Mouse (Mus musculus) kidney, postnatal 36 days (tissue): Measurements from ENCODE around the gene Slc45a2.
"Not testable (repeated sequence)": the region's sequence is repeated elsewhere in the genome, so short reads cannot be mapped to it uniquely, and the experiment has no call there.

ENCODE experiments used
- DNase-seq, 2 experiments: peaks; one replicate each; pipeline ENCODE4 v3.0.0; 2021 to 2022; ENCODE audit warnings: mixed read lengths in 2 of 2

Gene Slc45a2

DNA sequence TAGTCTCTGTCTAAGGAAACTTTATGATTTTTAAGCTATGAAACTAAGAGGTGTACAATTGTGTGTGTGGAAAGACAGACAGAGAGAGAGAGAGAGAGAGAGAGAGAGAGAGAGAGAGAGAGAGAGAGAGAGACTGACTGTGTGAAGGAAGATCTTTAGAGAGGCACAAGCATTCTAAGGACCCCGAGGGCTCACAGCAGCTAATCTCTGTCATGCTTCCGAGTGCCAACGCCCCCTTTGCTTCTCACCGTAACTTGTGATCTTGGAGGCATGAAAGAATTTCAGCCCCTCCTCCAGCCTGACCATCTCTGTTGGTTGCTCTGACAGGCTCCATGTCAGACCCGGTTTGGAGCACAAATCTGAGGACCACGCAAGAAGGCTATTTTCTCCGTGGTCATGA, at the start of gene Slc45a2:
Gene Slc45a2 (plus strand): TSS at position 301 of the 400 bp plus-strand sequence.
- DNase-seq, result no peak

DNA sequence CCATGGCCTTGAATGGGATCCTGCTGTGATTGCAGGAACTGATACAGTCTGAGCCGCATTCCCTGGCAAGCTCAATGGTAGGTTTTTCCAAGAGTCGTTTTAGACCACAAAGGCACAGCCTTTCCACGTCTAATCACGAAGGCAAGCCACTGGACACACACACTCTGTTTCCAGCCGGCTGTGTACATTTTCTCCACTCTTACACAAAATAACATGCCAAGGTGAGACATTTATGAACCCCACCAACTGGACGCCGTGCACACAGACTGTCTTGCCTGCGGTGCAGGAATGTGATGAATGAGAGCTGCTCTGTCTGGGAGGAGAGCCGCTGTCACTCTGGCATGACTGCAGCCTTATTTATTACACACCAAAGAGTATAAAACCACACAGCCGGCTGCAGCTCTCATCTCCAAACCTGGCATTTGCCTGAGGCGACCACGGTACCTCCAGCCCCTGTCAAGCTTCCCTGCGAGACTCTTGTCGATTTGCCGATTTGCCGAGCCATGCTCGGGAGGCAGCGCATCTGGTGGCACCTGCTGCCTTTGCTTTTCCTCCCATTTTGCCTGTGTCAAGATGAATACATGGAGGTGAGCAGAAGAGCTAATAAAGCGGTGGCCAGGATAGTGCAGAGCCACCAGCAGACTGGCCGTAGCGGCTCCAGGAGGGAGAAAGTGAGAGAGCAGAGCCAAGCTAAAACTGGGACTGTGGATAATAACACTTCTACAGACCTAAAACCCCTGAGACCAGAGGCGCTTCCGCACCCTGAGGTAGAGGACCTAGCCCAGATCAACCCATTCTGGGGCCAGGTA, 48.4 kb upstream of the Slc45a2 start, which contains the start of gene C1qtnf3:
Gene C1qtnf3 (plus strand): TSS at position 382 of the 809 bp plus-strand sequence.
- peak; percentile 28 to 38 for DNase-seq

DNA sequence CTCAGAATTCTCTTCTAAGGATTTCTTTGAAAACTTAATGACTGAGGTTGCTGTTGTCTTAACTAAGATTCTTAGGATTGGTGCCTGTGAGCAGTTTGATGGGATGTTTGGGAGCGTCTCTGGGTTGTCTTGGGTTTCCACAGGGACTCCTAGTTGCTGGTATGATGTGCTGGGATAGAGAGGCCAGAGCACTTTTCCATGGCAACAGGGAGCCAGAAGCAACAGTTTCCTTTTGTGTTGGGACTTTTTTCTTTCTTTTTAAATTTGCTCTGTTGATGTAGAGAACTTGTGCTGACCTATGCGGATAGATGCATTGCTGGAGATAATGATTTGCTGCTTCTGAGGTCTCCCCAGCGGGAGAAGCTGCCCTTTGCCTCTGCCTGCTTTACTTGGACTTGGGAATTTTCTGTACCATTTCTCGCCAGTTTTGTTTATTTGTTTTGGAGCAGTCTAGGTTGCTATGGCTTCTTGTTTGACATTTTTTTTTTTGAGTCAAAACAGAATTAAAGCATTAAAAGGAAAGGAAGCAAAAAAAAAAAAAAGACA, 47.7 kb upstream of the Slc45a2 start:
- DNase-seq, result peak; percentile 33 to 74

DNA sequence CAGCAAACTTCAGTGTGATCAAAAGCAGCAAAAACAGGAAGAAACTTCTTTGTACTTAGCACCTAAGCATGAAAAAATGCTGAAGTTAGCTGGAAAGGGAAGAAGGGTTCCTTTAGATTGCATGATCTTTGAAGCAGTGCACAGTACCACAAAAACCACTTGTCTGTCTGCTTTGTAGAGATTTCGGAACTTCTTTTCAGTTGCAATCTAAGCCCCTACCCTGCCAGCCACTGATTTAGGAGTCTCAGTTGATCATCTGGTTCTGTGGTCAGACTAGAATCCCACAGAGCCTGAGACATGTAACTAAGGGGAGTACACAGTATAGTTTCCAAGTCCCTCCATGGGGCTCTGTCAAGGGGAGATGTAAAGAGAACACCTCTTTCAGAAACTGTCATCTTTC, 47.1 kb upstream of the Slc45a2 start:
- peak in 1 of 2 experiments; percentile 5 for DNase-seq

DNA sequence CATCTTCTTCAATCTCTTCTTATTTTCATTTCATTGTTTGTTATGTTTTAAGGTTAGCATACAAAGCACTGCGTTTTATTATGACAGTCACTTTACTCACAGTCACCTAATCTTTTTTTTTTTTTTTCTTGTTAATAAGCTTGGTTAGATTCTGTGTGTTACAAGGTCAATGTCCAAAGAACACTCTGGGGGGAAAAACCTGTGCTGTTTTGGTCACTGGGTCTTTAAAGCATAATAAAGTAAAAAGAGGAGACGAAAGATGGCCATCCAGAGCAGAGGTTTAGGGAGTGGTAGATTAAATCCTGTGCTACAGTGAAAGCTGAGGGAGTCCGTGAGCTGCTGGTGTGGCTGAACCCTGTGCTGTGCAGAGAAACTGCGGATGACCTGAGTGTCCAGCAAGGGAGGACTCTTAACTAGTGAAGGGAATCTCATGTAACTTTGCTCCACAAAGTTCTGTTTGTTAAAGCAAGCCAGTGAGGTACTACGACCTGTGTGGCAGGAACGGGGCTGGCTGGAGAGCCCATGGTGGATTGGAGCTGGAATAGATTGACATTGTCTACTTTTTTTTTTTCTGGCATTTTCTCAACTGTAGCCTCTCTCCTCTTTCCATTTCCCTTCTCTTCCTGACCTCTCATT, 46.0 kb upstream of the Slc45a2 start:
- peak in 1 of 2 experiments; percentile 59 for DNase-seq

DNA sequence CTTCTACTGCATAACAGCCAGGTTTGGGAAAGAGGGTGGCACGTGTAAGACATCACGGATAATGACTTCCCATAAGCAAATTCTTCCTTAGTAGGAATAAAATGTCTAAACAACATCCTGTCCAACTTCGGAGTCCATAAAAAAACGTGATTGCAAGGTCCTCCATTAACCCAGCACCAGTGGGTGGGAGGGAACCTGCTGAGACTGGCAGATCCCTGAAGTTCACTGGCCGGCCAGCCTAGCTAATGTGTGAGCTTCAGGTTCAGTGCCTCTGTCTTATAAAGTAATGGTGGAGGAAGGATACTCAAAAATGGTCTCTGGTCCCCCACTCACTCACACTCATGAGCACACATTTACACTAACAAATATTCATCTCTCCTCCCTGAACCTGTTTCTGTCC, 45.4 kb upstream of the Slc45a2 start:
- peak; percentile 72 to 78 for DNase-seq

DNA sequence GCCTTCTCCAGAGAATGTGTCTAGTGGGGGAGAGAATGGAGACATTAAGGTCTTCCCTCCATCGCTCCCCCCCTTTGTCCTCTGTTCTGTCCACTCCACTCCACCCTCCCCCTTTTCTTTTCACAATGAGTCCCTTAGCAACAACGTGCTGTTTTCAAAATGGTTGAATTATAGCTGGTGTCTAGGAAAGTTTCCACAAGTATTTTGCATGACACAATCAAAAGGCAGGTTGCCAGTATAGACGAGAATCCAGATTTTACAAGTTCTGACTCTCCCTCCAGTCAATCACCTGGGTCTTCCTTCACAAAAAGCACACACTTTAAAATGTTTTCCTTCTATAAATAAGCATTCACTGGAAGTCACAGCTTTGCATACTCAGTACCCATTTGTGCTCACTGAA, 43.8 kb upstream of the Slc45a2 start:
- peak in 1 of 2 experiments; percentile 10 for DNase-seq

DNA sequence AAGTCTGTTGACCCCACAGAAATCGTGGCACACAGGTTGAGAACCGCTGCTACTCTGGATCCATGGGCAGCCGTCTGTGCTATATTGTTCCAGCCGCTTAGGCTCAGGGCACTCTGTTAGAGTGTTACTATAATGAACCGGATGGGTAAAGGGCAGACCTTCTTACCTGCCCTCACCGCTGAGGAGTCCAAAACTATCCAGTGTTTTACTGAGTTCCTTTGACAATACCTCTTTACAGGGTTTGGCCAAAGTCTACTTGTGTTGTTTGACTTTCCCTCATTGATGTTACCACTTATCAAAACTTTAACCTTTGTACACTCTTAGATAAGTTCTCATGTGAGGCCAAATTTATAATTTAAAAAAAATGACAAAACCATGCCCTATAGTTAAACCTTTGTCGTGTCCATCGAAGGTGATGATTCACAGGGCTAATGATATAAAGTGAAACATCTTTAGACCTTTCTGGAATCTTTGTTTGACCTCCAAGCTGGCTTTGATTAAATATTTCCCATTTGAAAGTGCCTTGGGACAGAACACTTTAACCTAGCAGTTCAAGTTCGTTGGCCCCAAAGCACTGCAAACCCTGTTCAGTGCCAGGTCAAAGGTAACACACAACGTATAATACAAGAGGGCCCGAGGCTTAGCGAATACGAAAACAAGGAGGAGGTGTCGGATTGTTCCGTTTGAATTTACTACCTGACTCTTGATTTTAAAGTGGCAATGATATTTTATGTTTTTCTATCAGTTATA, 41.1 kb upstream of the Slc45a2 start:
- peak; percentile 55 to 72 for DNase-seq

DNA sequence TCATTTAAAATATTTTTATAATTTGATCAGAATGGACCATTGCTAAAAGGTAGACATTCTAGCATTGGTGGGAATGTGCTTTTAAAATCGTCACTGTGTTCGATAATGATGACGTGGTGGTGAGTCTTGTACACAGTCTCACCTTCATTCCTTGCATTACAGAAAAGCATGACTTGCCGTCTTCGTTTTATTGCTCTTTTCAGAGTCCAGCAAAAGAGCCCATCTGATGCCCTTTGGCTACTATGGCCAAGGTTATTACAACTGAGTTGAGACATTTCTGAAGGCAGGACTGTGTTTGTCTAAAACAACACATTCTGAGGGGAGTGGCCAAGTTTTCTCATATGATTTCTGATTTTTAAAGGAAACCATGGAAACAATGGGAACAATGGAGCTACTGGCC, 40.3 kb upstream of the Slc45a2 start:
- no peak for DNase-seq

DNA sequence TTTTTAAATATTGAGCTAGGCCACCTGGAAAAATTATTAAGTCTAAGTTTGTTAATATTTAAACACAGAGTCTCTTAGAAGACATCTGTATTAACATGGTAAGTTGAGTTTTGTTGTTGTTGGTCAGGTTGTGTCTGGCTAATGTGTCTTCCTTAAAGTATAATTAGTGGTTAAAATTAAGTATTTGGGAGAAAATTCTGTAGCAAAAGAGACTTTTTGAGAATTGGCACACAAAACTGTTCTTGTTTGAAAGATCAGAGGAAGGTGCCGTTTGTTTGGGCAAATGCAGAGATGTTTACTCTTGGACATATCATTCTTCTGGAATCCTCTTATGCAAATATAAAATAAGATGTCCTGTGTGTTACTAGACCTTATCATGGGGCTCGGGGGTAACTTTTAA, 37.9 kb upstream of the Slc45a2 start:
- DNase-seq, result no peak

DNA sequence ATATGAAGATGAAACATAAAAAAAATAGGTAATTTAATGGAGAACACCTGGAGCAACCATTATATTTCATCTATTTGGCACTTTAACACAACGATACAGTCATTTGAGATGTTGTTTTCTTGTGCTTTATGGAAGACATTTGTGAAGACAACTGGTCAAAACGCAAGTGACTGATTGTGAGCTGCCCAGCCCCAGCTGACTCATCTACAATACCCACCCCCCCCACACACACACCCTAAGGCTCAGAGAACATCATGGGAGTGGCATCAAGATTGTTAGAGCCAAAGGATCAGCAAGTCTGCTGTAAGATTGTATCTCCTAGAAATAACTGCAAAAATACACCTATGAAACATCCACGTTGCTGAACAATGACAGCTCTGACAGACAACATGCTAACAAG, 31.1 kb upstream of the Slc45a2 start:
- DNase-seq, result no peak

DNA sequence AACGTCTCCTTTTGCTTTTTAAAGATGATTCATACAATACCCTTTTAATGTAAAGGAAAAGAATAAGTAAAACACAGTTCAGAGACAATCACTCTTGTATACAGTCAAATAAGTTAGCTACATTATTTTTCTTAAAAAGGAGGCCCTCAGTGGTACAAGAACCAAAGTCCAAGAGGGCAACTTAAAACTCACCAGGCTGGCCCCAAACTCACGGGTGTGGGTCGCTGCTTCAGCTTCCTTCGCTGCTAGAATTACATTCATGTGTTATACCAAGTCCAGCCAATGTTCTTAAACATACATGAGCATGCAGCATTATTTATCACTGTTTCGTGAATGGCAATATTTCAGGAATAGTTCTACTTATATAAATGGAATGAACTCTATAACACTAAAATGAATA, 29.7 kb upstream of the Slc45a2 start:
- DNase-seq, result peak; percentile 47 to 53

DNA sequence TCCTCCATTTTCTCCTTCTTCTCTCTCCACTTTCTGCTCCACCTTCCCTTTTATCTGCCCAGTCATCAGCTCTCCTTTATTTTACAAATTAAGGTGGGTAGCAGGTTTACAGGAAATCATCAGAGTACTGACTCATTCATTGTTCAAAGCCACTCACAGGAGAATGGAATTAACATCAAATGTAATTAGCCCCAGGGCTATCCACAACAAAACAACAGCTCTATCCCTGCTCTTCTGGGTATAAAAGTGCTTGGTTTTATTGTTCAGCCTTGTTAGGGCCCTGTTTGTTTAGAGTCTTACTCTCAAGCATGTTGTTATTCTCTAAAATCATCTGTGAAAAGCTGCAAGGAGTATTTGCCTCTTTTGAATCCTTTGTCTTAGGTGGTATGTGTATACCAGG, 23.4 kb upstream of the Slc45a2 start:
- no peak for DNase-seq

DNA sequence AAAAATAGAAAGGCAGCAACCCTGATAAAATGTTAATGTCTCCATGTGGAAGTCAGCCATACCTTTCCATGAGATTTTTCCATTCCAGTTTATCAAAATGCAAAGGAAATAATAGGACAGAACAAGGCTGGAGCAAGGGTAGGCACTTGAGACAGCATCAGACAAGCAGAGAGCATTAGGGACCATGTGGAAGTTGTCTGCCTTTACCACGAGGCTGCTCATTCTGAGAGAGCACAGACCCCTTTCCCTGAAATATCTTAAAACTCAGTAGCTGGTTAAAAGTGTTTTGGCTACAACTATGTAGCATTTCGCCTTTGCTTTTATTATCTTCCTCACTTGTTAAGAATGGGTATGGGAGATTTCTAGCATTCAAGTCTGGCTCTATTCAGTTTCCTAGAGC, 19.8 kb upstream of the Slc45a2 start:
- DNase-seq, result no peak

DNA sequence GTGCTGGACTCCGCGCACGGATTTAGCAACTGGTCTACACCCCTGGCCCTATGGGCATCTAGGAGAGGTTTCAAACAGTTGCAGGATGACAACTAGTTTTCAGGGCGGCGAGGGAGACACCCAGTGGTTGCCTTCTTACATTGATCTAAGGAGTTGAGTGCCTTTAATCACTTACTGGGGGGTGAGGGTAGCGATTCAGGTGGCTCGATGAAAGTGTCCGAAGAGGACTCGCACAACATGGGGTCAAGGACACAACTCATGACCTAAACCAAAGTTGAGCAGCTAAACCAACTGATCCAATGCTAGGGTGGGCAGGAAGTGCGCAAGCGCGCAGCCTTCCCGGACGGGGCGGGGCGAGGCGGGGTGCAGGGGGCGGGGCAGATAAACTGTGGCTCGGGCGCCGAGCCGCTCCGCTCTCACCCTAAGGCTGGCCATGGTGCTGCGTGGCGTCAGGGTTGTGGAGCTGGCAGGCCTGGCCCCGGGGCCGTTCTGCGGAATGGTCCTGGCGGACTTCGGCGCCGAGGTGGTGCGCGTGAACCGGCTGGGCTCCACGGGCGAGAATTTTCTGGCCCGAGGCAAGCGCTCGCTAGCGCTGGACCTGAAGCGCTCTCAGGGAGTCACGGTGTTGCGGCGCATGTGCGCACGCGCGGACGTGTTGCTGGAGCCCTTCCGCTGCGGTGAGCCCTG, 19.0 kb upstream of the Slc45a2 start, which contains the start of gene Amacr:
Gene Amacr (plus strand): TSS at position 380 of the 687 bp plus-strand sequence.
- DNase-seq, result peak; percentile 89 to 93

DNA sequence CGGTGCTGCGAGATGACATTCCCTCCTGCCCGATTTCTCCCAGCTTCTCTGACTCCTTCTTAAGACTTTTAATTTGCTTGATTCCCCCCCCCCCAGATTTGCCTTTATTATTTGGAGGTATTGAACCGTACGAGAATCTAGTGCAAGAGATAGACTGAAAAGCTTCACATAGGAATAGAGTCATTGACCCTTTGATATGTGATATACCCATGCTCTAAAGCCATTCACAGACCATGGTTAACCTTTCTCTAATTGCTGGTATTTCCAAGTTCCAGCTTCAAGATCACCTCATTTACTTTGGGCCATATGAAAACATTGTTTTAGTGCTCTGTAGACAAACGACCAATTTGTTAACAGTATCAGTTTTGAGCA, 18.5 kb upstream of the Slc45a2 start:
- DNase-seq, result no peak

DNA sequence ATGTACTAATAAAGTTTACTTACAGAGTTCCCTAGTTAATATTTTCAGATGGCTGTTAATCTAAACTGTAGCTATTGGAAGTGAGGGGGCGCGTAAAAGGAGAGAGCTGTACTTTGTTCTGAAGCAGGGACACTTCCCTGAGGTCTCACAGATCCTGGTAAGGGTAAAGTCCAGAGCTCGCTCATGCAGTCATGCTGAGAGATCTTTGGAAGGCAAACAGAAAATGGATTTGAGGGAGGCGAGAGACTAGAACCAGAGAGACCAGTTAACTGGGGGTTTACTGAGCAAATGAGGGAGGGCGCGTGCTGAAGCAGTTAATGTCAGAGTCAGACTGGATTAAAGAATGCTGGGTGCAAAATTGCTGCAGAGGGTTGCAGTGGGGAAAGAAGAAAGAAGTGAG, 14.8 kb upstream of the Slc45a2 start:
- DNase-seq, result peak; percentile 51 to 81

DNA sequence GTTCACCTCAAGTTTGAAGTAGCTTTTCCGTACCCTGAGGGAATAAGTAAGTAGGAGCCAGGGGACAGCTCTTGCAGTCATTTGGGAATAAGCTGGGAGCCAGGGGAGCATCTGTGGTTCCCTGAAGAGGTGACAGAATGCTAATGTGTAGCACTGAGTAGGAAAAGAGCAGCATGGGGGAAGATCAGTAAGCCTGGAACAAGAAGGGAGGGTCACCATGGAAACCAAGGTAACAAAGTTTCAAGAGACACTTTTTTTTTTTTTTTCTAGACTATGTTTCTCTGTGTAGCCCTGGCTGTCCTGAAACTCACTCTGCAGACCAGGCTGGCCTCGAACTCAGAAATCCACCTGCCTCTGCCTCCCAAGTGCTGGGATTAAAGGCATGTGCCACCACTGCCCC, 14.0 kb upstream of the Slc45a2 start:
- DNase-seq, result not testable (repeated sequence)

DNA sequence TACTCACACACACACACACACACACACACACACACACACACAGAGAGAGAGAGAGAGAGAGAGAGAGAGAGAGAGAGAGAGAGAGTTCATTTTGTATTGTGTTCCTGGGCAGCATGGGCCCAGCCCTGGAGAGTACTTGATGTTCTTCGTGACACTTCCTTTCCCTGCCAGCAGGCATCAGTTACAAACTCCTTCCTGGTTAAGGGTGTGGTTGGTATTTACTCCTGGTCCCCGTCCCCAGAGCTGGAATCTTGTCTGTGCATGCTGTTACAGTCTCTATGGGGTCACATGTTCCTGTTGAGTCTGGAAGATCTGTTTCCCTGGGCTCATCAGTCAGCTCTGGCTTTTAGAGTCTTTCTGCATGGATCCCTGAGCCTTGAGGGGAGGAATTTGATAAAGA, 10.1 kb upstream of the Slc45a2 start:
- peak in 1 of 2 experiments; percentile 39 for DNase-seq

DNA sequence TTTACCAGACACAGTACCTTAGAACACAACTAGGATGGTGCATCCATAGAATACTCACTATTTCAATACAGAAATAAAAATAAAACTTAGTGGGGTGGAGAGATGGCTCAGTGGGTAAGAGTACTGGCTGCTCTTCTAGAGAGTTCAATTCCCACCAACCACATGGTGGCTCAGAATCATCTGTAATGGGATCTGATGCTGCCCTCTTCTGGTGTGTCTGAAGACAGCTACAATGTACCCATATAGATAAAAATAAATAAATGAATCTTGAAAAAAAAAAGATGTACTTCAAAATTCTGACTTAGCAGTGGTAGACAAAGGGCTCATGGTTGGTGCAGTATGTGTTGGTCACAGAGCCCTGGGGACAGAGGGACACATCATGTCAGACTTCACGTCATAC, 9.0 kb upstream of the Slc45a2 start:
- DNase-seq, result no peak

DNA sequence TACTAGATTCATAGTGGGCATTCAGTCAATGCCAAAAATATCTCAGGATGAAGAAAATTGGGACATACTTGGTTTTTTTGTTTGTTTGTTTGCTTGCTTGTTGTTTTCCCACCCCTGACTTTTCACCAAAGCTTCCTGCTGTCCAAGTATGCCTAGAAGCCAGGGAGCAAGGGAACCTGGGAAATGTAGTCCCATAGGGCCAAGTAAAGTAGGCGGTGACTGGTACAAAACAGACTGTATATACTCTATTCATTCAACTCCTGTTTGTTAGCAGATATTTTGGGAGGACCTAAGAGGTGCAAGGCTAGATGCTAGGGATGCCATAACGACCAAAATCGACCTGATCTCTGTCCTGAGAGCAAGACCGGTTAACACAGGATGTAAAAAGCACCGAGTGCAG, 689 bp upstream of the Slc45a2 start:
- DNase-seq, result peak; percentile 33 to 39

DNA sequence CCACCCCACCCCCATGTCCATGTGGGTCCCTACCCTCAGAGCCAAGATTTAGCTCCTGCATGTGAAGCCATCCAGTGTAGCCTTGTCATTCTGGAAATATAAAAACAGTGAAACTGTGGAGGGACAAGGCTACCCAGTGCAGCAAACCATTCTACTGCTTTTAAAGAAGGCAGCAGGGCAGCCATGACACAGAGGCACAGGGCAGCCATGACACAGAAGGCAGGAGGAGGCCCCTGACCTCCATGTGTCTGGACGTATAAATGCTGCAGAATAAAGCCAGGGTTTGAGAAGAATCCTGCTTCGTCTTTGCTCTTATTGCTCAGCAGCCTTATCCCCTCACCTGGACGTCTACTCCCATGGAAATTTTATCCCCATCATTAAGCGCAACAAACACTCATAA, 3.3 kb downstream of the Slc45a2 start:
- DNase-seq, result no peak

DNA sequence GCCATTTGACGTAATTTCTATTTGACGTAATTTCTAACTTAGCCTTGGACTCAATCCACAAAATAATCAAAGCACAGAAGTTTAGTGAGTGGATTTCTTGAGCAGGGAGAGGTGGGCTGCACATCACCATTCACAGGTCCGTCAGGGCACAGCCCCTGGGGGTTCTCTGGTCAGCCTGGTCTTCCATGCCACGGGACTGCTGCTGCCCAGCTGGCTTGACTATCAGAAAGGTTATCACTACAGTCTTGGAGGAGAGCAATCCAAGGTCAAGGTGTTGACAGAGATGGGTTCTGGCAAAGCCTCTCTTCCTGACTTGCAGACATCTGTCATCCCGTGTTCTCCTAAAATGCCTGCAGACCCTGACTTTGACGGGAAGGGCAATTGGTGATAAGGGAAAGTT, 4.1 kb downstream of the Slc45a2 start:
- DNase-seq, result no peak
